Mouse (Mus musculus): Measurements from ENCODE around the gene Ppig. TPM values are rescaled to one million over a fixed set of nuclear protein-coding genes. Genes with fewer than 3 reads are reported as not detected.

Ppig gene
- polyA plus RNA-seq, 1 experiment from 2014 or later = 104 TPM

GRCm38 (mm10) chr2:69712171-69712570 is 10.2 kb upstream of the Ppig start:
- 82% methylated on average over 14 of the region's 14 CpGs for WGBS
- no peak for ATAC-seq
- Histone ChIP-seq H3K4me2 (replicated peaks; ENCODE audit: low read depth) (no peak overlapping the region), H3K27me3 (replicated peaks; ENCODE audit: control insufficient read depth, insufficient read depth, low read length) (no peaks in the 10 kb centered on the region), H3K9ac (ENCODE audit: low read depth, low read length) (no peak overlapping the region), H3K9me3 (ENCODE audit: control insufficient read depth) (no peaks in the 10 kb centered on the region), H3K27ac (ENCODE audit: low read depth, low read length) (no peak overlapping the region), H3K36me3 (ENCODE audit: control insufficient read depth, insufficient read depth) (peaks cover 2% of the 10 kb centered on the region; the same call in 1 of the 2 replicates), H3K4me1 (replicated peaks; ENCODE audit: control insufficient read depth, insufficient read depth, low read length) (no peaks in the 10 kb centered on the region), H3K4me3 (ENCODE audit: low read depth, low read length) (no peak overlapping the region)
- TF ChIP-seq CTCF (IDR thresholded peaks at IDR 0.05; ENCODE audit: low read depth) = no peak

- H3K27me3 ChIP-seq (replicated peaks; ENCODE audit: control insufficient read depth, insufficient read depth, low read length) = no peaks in the 10 kb centered on the region
- peak within 1 kb of the TSS; percentile 75 for H3K4me2 ChIP-seq (replicated peaks; ENCODE audit: low read depth)
- peak; percentile 97 for ATAC-seq
- H3K9me3 ChIP-seq (ENCODE audit: control insufficient read depth) = no peaks in the 10 kb centered on the region
- no peaks in the 10 kb centered on the region for H3K4me1 ChIP-seq (replicated peaks; ENCODE audit: control insufficient read depth, insufficient read depth, low read length)
- no peaks in the 10 kb centered on the region for H3K36me3 ChIP-seq (ENCODE audit: control insufficient read depth, insufficient read depth)
- no peak within 1 kb of the TSS; the same call in 1 of the 2 replicates for H3K27ac ChIP-seq (ENCODE audit: low read depth, low read length)
- no peak for TF ChIP-seq CTCF (IDR thresholded peaks at IDR 0.05; ENCODE audit: low read depth)
- H3K9ac ChIP-seq (ENCODE audit: low read depth, low read length) = peak within 1 kb of the TSS; percentile 32; the same call in 1 of the 2 replicates
- H3K4me3 ChIP-seq (ENCODE audit: low read depth, low read length) = peak within 1 kb of the TSS; percentile 58
- WGBS = 0% methylated on average over 39 of the region's 39 CpGs
Measured at GRCm38 (mm10) chr2:69712981-69713625, 9.2 kb upstream of the Ppig start, which contains the start of gene Fastkd1. Gene Fastkd1 (minus strand): TSS chr2:69713516.

GRCm38 (mm10) chr2:69713626-69714014 is 8.7 kb upstream of the Ppig start:
- Histone ChIP-seq H3K4me3 (ENCODE audit: low read depth, low read length) (peak overlapping the region; percentile 58), H3K27me3 (replicated peaks; ENCODE audit: control insufficient read depth, insufficient read depth, low read length) (no peaks in the 10 kb centered on the region), H3K9me3 (ENCODE audit: control insufficient read depth) (no peaks in the 10 kb centered on the region), H3K9ac (ENCODE audit: low read depth, low read length) (no peak overlapping the region), H3K4me2 (replicated peaks; ENCODE audit: low read depth) (peak overlapping the region; percentile 75), H3K27ac (ENCODE audit: low read depth, low read length) (no peak overlapping the region), H3K4me1 (replicated peaks; ENCODE audit: control insufficient read depth, insufficient read depth, low read length) (no peaks in the 10 kb centered on the region), H3K36me3 (ENCODE audit: control insufficient read depth, insufficient read depth) (no peaks in the 10 kb centered on the region)
- no peak for TF ChIP-seq CTCF (IDR thresholded peaks at IDR 0.05; ENCODE audit: low read depth)
- 26% methylated on average over 4 of the region's 4 CpGs for WGBS
- no peak for ATAC-seq

- Histone ChIP-seq H3K9me3 (ENCODE audit: control insufficient read depth) (no peaks in the 10 kb centered on the region), H3K36me3 (ENCODE audit: control insufficient read depth, insufficient read depth) (no peaks in the 10 kb centered on the region), H3K9ac (ENCODE audit: low read depth, low read length) (no peak overlapping the region), H3K4me1 (replicated peaks; ENCODE audit: control insufficient read depth, insufficient read depth, low read length) (no peaks in the 10 kb centered on the region), H3K4me2 (replicated peaks; ENCODE audit: low read depth) (no peak overlapping the region), H3K27ac (ENCODE audit: low read depth, low read length) (no peak overlapping the region), H3K4me3 (ENCODE audit: low read depth, low read length) (no peak overlapping the region), H3K27me3 (replicated peaks; ENCODE audit: control insufficient read depth, insufficient read depth, low read length) (no peaks in the 10 kb centered on the region)
- TF ChIP-seq CTCF (IDR thresholded peaks at IDR 0.05; ENCODE audit: low read depth) = no peak
- ATAC-seq = no peak
- 78% methylated on average over 5 of the region's 5 CpGs for WGBS
Measured at GRCm38 (mm10) chr2:69714126-69714525, 8.2 kb upstream of the Ppig start.

- 62% methylated on average over 3 of the region's 3 CpGs for WGBS
- TF ChIP-seq CTCF (IDR thresholded peaks at IDR 0.05; ENCODE audit: low read depth) = no peak
Measured at GRCm38 (mm10) chr2:69716483-69716882, 5.9 kb upstream of the Ppig start.

GRCm38 (mm10) chr2:69719121-69719520 is 3.2 kb upstream of the Ppig start:
- WGBS = 87% methylated on average over 1 of the region's 1 CpGs
- no peaks in the 10 kb centered on the region for H3K4me1 ChIP-seq (replicated peaks; ENCODE audit: control insufficient read depth, insufficient read depth, low read length)
- no peak overlapping the region for H3K4me2 ChIP-seq (replicated peaks; ENCODE audit: low read depth)
- H3K27ac ChIP-seq (ENCODE audit: low read depth, low read length) = no peak overlapping the region
- TF ChIP-seq CTCF (IDR thresholded peaks at IDR 0.05; ENCODE audit: low read depth) = no peak
- H3K9me3 ChIP-seq (ENCODE audit: control insufficient read depth) = no peaks in the 10 kb centered on the region
- H3K4me3 ChIP-seq (ENCODE audit: low read depth, low read length) = no peak overlapping the region
- H3K36me3 ChIP-seq (ENCODE audit: control insufficient read depth, insufficient read depth) = no peaks in the 10 kb centered on the region
- no peak for ATAC-seq
- H3K9ac ChIP-seq (ENCODE audit: low read depth, low read length) = no peak overlapping the region
- no peaks in the 10 kb centered on the region for H3K27me3 ChIP-seq (replicated peaks; ENCODE audit: control insufficient read depth, insufficient read depth, low read length)

More at GRCm38 (mm10) chr2:69716483-69716882, 5.9 kb upstream of the Ppig start:
- H3K9ac ChIP-seq (ENCODE audit: low read depth, low read length) = no peak overlapping the region
- H3K27ac ChIP-seq (ENCODE audit: low read depth, low read length) = no peak overlapping the region
- no peaks in the 10 kb centered on the region for H3K9me3 ChIP-seq (ENCODE audit: control insufficient read depth)
- no peak for ATAC-seq
- no peaks in the 10 kb centered on the region for H3K4me1 ChIP-seq (replicated peaks; ENCODE audit: control insufficient read depth, insufficient read depth, low read length)
- no peak overlapping the region for H3K4me3 ChIP-seq (ENCODE audit: low read depth, low read length)
- no peaks in the 10 kb centered on the region for H3K27me3 ChIP-seq (replicated peaks; ENCODE audit: control insufficient read depth, insufficient read depth, low read length)
- no peaks in the 10 kb centered on the region for H3K36me3 ChIP-seq (ENCODE audit: control insufficient read depth, insufficient read depth)
- H3K4me2 ChIP-seq (replicated peaks; ENCODE audit: low read depth) = no peak overlapping the region
